Mouse (Mus musculus) heart, adult 8-10 months (tissue): ENCODE data around the gene Trdn. TPM values are rescaled to one million over a fixed set of nuclear protein-coding genes. Genes with fewer than 3 reads are reported as not detected.

ENCODE experiments used
- DNase-seq: peaks from one replicate; pipeline ENCODE4 v3.0.0; 2022; ENCODE audit warnings: low spot score
- total RNA-seq, 4 experiments: library from RNA; stranded (reverse); gene quantifications; 2 replicates each; pipeline ENCODE4 v1.2.4; 2022

The Trdn gene
- 100 to 1,000 TPM; 341 to 381 (median 355) TPM for total RNA-seq

DNA sequence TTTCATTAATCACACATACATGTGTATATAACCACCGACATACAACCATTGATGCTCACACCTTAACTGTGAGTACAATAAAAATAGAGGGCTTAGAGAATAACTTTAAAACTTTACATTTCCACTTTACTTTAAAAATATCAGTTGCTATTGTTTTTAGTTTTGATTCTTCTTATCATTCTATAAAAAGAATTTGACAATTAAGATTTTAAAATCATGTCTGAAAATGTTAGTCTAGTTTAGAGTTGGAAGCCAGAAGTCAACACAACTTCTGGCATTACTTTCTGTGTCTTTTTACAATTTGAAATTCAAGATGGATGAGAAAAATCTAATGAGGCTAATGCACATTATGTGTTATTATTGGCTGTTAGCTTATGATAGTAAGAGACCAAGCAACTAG lies at the start of gene Trdn:
TSS of gene Trdn (plus strand) at position 301 of the 400 bp plus-strand sequence.
- DNase-seq: no peak

DNA sequence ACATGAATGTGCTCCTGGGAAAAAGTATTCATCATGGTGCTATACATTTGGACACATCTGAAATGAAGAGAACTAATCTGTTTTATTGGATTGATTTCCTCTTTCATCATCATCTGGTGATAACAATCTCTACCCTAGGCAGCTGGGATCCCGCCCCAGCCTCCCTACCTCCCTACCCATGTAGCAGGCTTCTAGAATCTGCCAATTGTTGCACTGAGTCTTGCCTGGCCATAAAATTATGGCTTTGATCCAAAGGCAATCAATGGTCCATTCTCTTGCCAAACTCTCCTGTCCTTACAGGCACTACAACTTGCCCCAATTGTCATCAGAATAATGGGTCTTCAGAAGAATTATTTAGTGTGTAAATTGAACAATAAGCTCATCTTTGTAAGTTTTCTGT lies 19.6 kb upstream of the Trdn start:
- DNase-seq: no peak

DNA sequence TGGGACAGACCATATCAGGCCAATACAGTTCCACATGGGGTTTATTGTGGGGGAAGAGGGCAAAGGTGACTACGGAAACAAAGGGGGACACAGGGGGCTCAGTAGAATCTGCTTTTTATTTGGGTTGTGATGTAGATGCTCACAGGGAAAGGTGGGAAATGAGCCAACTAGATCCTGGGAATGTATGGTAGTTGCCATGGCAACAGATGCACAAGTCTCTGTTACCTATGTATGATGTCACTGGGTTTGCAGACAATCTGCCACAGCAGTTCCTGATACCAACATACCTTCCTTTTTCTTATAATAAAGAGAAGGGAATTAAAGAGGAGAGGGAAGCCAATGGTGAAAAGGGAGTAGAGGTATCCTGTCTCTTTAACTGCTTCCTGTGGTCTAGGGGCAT lies 14.8 kb upstream of the Trdn start:
- no peak for DNase-seq

DNA sequence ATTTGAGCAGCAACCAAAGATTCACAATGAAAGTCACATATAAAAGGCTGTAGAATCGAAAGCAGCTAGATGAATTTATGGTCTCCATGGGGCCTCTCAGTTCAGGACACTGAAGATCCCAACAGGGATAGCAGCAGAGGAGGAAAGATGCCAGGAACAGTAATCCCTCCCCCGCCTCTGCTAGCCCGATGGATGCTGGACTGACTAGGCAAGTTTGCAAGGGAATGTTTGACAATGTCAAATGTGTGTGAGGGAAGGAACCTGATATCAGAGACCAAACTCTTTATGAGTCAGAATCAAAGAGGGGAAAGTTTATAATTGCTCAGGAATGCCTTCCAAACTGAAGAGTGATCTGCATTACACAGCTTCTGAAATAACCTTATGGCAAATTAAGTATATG lies 7.2 kb upstream of the Trdn start:
- no peak for DNase-seq

DNA sequence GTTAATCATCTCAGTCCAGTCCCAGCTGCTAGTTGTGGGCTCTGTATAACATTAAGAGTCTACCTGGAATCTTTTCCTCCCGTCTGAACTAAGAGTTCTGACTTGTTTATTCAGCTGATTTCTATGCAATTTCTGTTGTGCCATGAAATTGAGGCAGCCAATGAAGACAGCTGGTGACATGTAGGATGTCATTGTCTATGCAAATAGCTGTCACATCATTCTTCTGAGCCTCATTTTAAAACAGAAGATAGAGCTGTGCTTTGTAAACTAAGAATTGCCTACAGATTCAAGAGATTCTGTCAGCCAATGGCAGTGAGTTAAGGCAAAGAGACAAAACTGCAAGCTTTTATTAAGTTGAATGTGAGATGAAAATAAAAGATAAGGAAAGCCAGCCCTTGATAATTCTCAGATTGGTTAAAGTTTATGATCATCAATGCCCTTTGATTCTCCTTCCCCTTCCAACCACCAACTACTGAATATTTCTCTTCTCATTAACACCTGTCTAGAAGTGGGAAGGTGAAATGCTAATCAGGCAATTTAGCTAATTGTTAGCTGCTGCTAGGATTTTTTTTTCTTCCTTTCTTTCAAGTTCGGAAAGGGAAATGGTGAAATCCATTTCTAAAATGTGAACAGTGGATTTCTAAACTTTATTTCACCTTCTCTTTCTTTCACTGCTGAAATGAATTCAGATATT lies 1.9 kb downstream of the Trdn start:
- DNase-seq: no peak

DNA sequence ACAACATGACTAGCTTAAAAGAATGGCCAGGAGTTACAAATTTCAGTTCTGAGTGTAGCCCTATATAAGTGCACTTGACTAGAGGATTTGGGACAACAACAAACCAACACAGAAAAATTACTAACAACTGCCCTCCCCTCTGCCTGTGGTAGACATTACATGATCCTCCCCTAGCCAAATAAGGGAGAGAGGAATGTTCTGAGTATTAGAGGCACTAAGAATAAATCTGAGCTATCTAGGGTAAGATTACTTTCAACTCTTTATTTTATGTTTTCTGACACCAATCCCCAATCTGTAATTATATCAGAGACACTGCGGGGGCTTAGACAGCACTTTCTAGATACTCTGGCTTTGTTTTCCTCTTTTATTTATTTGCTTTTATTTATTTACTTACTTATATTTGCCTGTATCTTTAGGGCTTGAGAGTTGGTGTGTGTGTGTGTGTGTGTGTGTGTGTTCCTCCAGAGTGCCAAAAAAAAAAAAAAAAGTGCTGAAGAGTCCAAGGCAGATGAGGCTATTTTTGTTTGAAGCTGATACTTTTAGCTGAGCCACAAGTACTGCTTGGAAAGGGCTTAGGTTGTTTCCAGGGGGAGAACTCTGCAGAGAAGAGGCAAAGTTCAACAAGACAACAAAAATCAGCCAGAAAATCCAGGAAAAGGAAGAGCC lies 2.7 kb downstream of the Trdn start:
- peak; percentile 25 for DNase-seq

DNA sequence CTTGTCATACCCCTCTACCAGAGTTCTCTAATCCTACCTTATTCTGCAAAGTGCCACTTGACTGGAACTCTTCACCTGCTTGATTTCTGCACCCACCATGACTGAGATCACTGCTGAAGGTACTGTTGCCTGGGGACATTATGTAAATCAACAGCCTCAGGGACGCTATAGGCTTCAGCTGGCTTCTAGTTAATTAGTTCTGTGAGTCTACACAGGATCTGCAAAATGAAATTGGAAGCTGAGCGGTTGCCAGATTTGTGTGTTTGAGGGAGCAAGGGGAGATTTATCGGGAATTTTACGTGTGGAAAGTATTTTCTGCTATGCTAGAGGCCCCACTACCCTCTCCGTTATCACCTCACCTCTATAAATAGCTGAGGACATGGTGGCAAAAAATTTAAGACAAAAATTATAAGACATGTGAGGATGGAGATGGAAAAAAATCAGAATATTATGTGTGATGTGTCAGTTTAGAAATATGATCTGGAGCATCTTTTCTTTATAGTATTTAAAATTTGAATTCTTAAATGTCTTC lies 3.3 kb downstream of the Trdn start:
- DNase-seq: no peak

DNA sequence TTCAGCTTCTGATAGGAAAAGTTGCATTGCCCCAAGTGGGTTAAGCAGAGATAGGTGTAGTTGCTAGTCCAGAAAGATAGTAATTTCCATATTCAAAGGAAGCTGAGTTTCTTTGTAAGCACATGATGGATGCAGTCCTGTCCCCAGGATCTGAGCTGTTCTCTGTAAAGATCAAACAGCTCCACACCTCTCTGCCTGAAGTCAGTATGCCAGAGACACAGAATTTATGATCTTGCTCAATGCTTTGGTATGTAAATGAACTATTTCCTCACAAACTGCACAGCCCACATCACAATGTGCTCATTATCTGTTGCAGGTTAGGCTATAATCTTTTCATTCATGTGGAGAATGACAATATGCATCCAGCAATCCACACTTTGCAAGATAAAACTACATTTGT lies 8.0 kb downstream of the Trdn start:
- no peak for DNase-seq

DNA sequence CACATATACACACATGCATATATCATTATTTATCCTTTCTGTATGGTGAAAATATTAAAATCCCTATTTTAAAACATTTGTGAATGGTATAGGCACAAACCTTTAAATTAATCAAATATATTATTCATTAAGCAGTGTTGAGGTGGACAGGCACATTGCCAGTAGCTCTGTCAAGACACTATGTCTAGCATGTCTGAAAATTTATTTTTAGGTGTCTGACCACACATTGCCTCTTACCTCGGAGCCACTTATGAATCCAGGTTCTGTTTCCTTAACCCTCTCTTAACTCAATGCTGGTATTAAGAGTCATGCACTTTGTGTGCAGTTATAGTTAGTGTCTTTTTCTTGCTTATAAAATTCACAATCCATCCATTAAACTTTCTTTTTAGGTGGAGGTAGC lies 12.0 kb downstream of the Trdn start:
- no peak for DNase-seq

DNA sequence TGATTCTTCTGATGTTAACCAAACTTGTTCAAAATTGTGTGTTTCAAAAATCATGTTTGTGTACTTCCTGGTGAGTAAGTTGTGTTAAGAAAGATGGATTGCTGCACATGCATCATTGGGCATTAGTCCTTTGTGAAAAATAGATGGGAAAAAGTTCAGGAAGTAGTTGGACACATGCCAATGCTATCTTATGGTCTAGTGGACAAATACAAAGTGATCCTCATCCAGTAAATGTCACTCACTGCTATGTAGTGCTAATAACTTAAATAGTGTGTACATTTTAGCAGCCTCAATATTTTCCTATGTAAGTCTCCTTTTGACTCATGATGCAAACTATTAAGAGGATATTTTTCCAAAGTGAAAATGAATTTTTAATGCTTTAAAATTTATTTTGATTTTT lies 27.6 kb downstream of the Trdn start:
- DNase-seq: no peak

DNA sequence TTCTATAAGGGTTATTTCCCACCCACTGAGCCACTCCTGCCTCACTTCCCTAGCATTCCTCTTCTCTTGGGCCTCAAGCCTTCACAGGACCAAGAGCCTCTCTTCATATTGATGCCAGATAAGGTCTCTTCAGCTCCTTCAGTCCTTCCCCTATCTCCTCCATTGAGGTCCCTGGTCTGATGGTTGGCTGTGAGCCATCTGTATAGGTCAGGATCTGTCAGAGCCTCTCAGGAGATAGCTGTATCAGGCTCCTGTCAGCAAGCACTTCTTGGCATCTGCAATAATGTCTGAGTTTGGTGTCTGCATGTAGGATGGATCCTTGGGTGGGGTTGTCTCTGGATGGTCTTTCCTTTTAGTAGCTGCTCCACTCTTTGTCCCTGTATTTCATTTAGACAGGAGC lies 42.7 kb downstream of the Trdn start:
- DNase-seq: no peak

DNA sequence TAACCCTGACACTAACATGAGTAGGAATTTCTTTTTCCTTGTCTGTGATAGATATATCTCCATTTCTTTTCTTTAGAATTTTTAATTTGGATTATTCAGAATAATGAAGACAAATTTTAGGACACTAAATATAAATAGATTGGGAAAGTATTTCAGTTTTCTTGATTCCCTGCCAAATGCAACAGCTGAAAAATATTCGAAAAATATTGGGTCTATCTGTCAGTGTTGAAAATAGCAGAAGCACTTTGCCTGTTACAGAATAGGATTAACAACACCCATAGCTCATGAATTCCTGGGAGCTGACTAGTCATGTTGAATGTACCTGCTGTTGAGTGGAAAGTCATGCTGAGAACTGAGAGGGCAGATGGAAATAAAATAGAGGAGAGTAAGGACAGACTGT lies 64.6 kb downstream of the Trdn start:
- peak; percentile 11 for DNase-seq

DNA sequence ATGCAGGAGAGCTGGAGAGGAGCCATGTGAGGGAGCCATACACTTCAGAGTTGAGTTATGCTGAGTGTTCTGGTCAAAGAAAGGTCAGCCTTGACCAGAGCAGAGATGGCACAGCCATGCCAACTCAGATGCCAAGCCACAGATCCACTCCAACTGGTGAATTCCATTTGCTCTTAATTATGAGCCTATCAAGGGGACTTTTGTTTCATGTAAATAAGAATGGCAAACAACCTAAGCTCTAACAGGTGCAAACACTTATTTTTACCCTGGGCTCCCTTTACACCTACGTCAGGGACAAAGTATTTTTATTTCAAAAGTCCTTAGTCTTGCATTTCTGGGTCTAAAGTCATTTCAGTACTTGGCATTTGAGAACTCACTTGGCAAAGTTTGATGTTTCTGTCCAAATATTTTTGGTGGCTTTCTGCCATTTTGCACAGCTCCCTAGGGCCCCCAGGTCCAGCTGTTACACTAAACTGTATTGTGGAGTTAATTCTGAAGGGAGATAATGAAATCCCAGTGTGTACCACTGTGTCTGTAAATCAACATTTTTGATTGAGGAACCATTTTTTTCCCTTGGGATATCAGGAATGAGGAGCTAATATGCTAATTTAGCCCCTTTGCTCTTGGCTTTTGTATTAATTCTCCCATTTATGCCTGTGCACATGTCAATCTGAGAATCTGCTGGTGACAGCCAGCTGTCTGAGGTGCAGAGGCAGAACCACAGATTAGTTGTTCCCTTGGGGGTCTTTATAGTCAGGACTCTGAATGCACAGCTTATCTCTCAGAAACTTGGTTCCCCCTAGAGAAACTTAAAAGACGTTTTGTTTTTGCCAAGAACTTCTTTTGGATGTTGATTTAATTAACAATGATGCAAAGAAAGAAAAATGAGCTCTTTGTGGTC lies 99.6 kb downstream of the Trdn start:
- peak; percentile 50 for DNase-seq

DNA sequence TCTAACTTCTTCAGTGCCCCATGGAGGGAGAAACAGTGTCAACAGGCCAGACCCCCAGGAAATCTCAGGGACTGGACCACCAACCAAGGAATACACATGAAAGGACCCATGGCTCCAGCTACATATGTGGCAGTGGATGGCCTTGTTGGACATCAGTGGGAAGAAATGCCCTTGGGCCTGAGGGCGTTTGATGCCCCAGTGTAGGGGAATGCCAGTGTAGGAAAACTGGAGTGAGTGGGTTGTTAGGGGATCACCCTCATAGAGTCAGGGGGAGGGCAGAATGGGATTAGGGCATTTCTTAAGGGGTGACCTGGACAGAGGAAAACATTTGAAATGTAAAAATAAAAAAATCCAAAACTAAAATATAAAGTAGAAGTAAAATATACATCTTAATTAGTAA lies 108.7 kb downstream of the Trdn start:
- no peak for DNase-seq

DNA sequence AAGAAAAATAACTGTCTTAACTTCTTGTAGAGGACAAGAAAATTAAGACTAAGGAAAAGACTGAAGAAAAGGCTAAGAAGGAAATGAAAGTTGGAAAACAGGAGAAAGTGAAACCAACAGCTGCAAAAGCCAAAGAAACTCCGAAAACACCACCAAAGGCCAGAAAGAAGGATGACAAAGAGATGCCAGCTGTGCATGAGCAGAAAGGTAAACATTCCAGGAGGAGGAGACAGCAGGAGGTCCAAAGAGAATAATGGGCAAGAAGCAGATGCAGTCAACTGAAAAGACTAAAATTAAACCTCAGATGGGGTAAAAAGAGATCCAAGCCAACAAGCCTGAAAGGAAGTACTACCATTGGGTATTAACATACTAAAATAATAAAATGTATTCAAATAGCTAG lies 115.6 kb downstream of the Trdn start:
- DNase-seq: no peak

DNA sequence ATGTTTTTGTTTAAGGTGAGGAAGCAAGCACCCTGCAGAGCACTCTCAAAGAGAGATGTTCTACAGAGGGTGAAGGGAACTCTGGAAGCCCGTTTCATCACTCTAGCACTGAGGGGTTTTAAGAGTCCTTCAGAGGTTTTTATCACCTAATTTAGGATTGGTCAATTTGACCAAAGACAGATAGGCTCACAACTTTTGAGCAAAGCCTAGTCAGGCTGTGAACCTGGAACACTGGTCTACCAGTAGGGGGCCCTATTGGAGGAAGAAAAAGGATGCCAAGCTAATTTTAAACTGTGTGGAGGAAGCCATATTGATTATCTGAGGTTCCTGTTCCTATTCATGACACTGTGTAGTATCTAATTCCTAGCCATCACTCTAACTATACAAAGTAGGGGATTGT lies 117.9 kb downstream of the Trdn start:
- DNase-seq: no peak

DNA sequence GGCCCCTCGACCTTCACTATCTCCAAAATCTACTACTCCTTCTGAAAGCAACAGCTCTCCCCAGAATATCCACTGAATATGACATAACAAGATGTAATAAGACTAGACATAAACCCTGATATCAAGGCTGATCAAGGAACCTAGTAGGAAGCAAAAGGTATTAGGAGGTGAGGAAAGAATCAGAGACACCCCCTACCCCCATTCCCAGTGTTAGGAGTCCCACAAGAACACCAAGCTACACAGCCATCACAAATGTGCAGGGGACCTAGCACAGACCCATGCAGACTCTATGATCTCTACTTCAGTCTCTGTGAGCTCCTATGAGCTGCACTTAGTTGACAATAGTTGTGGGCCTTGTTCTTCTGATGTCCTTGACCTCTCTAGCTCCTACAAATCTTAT lies 130.1 kb downstream of the Trdn start:
- no peak for DNase-seq

DNA sequence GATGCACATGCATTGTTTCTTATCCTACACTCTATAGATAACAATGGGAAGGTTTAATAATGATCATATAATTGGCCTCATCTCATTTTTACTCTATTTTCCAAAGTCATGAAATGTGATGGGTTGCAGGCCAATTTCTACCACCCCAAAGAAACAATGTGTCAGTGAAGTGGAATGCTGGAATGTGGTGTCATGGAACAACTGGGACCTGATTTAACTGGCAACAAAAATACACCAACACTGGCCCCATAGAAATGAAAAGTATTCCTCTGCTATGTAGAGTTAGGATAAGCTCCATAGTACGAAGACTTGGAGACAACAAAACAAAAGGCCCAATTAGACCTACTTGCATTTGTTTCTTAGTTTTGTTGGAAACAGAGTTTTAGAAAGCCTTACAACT lies 173.6 kb downstream of the Trdn start:
- peak; percentile 44 for DNase-seq

DNA sequence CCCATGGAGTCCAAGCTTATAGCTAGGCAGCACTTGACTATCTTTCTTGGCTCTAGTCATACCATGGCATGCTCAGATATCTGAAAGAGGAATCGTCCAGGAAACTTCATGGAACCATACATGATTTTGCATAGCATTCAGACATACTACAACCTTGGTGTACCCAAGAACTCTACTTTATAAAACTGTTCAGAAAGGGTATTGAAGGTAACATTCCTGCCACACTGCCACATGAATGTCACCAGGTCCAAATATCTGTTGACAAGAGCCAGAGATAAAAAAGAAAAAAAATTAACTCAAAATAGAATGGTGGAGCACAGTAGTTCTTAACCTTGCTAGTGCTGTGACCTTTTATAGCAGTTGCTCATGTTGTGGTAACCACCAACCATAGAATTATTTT lies 175.8 kb downstream of the Trdn start:
- peak; percentile 52 for DNase-seq

DNA sequence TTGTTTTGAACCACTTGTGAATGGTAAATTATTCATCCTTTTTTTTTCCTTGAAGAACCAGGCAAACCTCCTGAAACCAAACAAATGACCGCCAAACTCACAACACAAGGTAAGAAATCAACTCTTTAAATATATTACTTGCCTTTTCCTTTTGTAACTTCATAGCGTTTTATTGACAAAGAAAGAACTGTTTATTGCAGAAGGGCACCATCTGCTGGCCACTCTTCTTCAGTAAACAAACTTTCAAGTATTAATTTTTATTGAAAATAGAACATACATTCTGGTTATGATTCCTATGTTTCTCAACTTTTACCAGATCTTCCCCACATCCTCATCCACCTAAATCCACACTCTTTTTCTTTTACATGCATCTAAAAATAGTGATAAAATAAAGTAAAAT lies 224.6 kb downstream of the Trdn start:
- peak; percentile 12 for DNase-seq

DNA sequence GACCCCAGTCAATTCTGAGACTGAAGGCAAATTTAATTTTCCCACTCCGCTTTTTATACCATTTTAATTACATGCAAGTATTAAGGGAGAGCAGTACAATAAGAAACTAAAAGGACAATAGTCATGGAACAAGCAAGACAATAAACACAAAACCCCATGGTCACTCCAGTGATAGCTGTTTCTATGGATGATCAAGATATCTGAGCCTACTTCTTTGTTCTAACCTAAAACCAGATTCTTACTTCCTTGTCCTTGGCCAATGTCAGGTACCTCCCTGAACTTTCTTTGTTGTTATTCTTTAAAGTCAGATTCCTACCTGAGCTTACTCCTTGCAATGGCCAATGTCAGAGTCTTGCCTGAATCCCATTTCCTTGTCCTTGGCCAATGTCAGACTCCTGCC lies 272.7 kb downstream of the Trdn start:
- no peak for DNase-seq

DNA sequence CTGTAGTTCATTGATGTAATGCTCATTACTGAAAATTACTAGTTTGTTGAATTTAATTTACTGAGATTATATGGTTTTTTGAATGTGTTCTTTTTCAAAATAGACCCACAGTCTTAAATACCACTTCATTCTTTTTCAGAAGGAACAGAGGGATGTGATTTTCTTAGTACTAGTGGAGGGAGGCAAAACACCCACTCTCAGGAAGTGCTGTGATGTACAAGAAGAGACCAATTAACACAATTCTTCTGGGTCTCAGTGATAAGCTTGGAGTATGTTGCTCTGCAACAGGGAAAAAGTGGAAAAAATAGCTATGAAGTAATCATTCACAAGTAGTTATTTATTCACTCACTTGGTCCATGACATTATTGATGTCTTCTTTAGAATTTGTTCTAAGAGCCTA lies 286.2 kb downstream of the Trdn start:
- DNase-seq: no peak
